In genomic region chr5:81640118-81640517, GRCm38 (mm10) we compare ENCODE assay signal across 12 mouse cellular contexts.
DNase-seq lines count a peak whose midpoint lies in the region; ATAC-seq lines count a peak whose summit lies in the region.
"Had no signal": no experiment of that assay in that cellular context is flagged by ENCODE, and none has a peak within 500 bp of the region (broad histone marks: within the 10 kb centered on the region; RNA-seq: fewer than 3 reads in every experiment).

No protein-coding gene starts in this region.

- H3K36me3 ChIP-seq in neural tube, embryonic 14.5 days (ENCODE audit: control insufficient read depth, insufficient read depth, low read length): no peaks in the 10 kb centered on the region

- H3K9me3 ChIP-seq in neural tube, embryonic 14.5 days (ENCODE audit: control insufficient read depth, low read length): no peaks in the 10 kb centered on the region
- H3K9me3 ChIP-seq: megakaryocyte, embryonic 14.5 days had no signal

- H3K9ac ChIP-seq in neural tube, embryonic 14.5 days (replicated peaks; ENCODE audit: low read depth, low read length): no peak overlapping the region
- H3K9ac ChIP-seq: liver, embryonic 14.5 days had no signal

- H3K27me3 ChIP-seq in neural tube, embryonic 14.5 days (ENCODE audit: control insufficient read depth, insufficient read depth, low read length): no peaks in the 10 kb centered on the region
- H3K27me3 ChIP-seq: megakaryocyte, embryonic 14.5 days had no signal

- no peak overlapping the region for H3K4me3 ChIP-seq in neural tube, embryonic 14.5 days (ENCODE audit: low read depth, low read length)
- H3K4me3 ChIP-seq: left cerebral cortex, adult 2 months; megakaryocyte, embryonic 14.5 days had no signal

- H3K27ac ChIP-seq in neural tube, embryonic 14.5 days (ENCODE audit: low read depth, low read length): no peak overlapping the region
- H3K27ac ChIP-seq: left cerebral cortex, adult 2 months; liver, embryonic 14.5 days had no signal

- intact Hi-C loops in heart, postnatal 25 days (cut with DNase I): no loop called here

- 25% methylated on average over 4 of the region's 4 CpGs for WGBS in neural tube, embryonic 14.5 days

- H3K4me1 ChIP-seq in neural tube, embryonic 14.5 days (ENCODE audit: control insufficient read depth, insufficient read depth, low read length): 0 out of 2 replicates have a peak, but pooled peaks cover 5% of the 10 kb centered on the region
- H3K4me1 ChIP-seq: megakaryocyte, embryonic 14.5 days had no signal

- DNase-seq in adrenal gland, postnatal 14 days: peak; percentile 18
- DNase-seq in adrenal gland, adult 18-20 months (ENCODE audit: low spot score in 2 of 2): no peak
- DNase-seq in heart, adult 9 months (ENCODE audit: low spot score in 2 of 2): peak; percentile 15 to 28
- DNase-seq in heart, postnatal 25 days (ENCODE audit: low spot score): no peak
- peak; percentile 1 for DNase-seq in lung, postnatal 36 days
- no peak for DNase-seq in lung, postnatal 10 days
- DNase-seq in cerebellum, adult 8-10 months: no peak
- DNase-seq: cerebellum, postnatal 36 days had no signal

- peak; percentile 56; the same call in 1 of the 2 replicates for ATAC-seq in neural tube, embryonic 14.5 days (ENCODE audit: low read depth)

- H3K4me2 ChIP-seq in neural tube, embryonic 14.5 days (ENCODE audit: low read depth, low read length): no peak overlapping the region

Comparison
In these comparisons a context has a peak if more than half of its experiments do, and no peak if none do; other contexts are left out.
1. DNase-seq: peak in adrenal gland, postnatal 14 days (single experiment), heart, adult 9 months (2 of 2) and lung, postnatal 36 days (single experiment); none in adrenal gland, adult 18-20 months (0 of 2), heart, postnatal 25 days (single experiment), lung, postnatal 10 days (single experiment) and cerebellum, adult 8-10 months (single experiment).